Mouse (Mus musculus): ENCODE measurements at regions not wholly inside any gene's neighbourhood (a gene's known extent, or its start where the extent isn't known, plus 50 kb on each side); places are given as distances from the start of the nearest gene placed in this dataset.

GRCm38 (mm10) chr1:35843566-35843965 is 224.6 kb upstream of the Hs6st1 start:
- TF ChIP-seq CTCF (IDR thresholded peaks at IDR 0.05; ENCODE audit: borderline replicate concordance, control insufficient read depth, extremely low read depth, insufficient read depth, low read length, poor library complexity) (no peak), POLR2A (IDR thresholded peaks at IDR 0.05; ENCODE audit: control insufficient read depth, extremely low read depth, insufficient read depth, low read length, poor library complexity) (no peak)
